Mouse (Mus musculus): ENCODE measurements at regions not wholly inside any gene's neighbourhood (a gene's known extent, or its start where the extent isn't known, plus 50 kb on each side); places are given as distances from the start of the nearest gene placed in this dataset.

GRCm38 (mm10) chr13:107692123-107692830 is 352.0 kb upstream of the Smim15 start:
- peak in 1 of 2 experiments; percentile 7 for DNase-seq

- peak in 1 of 2 experiments; percentile 13 for DNase-seq
Measured at GRCm38 (mm10) chr13:107688972-107689371, 355.3 kb upstream of the Smim15 start.

- DNase-seq, result no peak
Measured at GRCm38 (mm10) chr13:107685231-107685630, 359.0 kb upstream of the Smim15 start.

DNA sequence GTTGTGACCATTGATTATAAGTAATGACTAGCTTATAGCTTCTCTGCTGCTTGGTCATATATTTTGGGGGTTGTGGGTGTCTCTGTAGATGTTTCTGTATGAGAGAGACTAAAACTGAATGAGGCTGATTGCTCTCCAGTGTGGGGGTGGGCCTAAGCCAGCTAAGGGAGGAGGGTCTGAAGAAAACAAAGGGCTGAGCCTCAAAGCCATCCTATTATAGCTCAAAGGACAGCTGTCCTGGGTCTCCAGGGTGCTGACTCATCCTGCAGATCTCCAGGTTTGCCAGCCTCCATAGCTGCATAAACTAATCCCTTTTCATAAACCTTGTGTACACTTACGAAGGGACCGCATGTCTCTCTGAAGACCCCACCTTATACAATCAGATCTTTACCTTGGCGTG is 360.3 kb upstream of the Smim15 start:
- DNase-seq, result no peak

GRCm38 (mm10) chr13:107681719-107682118 is 362.5 kb upstream of the Smim15 start:
- DNase-seq, result no peak

- DNase-seq, result no peak
Measured at GRCm38 (mm10) chr13:107678860-107679259, 365.4 kb upstream of the Smim15 start.

- DNase-seq, result peak in 1 of 2 experiments; percentile 55
Measured at GRCm38 (mm10) chr13:107677091-107677470, 367.2 kb upstream of the Smim15 start.

DNA sequence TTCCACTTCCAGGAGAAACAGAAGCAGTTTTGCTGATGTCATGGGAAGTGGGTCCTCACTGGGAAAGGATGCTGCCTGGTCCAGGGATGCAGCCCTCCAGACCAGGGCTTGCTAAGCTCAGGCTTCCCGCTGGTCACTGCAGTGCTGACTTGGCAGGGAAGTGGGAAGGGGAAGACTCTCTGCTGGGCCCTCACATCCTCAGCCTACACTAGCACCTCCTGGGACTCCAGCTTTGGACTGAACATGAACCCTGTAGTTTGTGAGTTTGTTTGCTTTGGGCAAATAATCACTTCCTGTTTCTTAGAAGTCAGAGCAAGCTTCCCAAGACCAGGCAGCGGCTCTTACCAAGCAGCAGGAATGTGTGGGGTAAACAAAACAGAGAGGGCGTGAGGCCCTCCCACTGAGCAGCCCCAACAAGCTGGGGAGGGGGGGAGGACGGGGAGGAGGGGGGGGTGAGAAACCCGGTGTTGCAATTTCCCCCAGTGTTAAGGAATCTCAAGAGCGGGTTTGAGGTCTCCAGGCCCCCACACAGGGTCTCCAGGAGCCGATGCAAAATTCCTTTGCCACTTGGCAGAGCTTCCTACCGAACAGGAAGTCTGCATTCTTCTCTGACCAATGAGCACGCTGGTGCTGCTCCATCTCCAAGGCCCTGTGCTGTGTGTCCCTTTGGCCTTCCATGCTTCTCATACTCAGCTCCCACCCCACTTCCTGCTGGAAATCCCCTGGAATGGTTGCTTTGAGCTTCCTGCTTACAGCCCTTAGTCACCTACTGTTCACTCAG is 367.7 kb upstream of the Smim15 start:
- DNase-seq, result peak; percentile 54 to 63

- DNase-seq, result no peak
Measured at GRCm38 (mm10) chr13:107672166-107672565, 372.1 kb upstream of the Smim15 start.

- no peak for DNase-seq
Measured at GRCm38 (mm10) chr13:107668509-107668908, 375.7 kb upstream of the Smim15 start.

- no peak for DNase-seq
Measured at GRCm38 (mm10) chr13:107665775-107666174, 378.5 kb upstream of the Smim15 start.

DNA sequence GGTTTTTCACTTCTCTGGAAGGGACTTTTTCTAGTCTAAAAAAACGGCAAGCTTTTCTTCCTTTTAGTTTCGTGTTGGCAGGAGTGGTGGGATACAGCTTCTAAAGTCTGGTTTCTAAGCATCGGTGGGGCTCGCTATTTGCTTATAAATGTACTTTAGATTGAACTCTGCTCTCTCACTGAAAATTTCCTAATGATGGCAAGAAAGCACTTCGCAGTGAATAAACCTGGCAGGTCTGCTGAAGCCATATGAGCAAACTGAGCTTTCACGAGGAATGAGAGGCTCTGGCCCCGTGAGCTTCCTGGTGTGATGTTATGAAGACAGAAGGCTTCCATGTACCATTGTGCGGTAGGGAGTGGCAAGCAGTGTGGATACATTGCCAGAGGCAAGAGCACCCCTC is 380.0 kb upstream of the Smim15 start:
- DNase-seq, result no peak

DNA sequence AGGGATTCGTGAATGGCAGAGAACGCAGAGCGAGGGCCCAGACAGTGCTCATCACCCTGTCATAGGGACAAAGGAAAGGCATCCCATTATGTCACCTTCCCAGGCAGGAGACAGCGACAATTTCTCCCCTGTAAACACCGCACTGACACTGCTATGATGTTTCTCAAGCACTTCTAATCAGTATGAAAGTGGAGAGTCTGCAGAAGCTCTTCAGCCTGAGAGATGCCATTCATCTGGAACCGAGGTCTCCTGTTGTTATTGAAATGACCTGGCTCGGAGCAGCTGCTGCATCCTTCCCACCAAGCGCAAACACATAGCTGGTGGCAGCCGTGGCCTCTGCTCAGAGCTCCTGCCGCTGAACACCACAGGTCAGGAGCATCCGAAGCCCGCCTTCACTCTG is 380.5 kb upstream of the Smim15 start:
- no peak for DNase-seq

DNA sequence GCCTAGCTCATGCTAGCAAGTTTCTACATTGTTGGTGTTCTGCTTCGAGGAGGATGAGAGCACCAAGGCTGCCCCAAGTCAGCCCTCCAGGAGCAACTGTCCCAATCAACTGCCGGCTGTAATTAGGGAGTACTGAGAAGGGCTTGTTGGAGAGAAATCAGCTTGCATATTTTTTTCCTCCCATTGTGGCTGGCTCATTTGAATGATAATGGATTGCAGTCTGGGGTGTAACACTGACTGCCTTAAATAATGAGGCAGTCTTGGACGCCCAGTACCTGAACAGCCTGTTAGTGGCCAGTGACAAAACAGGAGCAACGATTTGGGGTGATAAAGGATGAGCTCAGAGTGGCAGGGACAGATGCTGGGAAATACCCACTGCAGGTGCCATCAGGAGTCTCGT is 382.8 kb upstream of the Smim15 start:
- DNase-seq, result no peak

- DNase-seq, result peak; percentile 45 to 59
Measured at GRCm38 (mm10) chr13:107645865-107646645, 398.2 kb upstream of the Smim15 start.

DNA sequence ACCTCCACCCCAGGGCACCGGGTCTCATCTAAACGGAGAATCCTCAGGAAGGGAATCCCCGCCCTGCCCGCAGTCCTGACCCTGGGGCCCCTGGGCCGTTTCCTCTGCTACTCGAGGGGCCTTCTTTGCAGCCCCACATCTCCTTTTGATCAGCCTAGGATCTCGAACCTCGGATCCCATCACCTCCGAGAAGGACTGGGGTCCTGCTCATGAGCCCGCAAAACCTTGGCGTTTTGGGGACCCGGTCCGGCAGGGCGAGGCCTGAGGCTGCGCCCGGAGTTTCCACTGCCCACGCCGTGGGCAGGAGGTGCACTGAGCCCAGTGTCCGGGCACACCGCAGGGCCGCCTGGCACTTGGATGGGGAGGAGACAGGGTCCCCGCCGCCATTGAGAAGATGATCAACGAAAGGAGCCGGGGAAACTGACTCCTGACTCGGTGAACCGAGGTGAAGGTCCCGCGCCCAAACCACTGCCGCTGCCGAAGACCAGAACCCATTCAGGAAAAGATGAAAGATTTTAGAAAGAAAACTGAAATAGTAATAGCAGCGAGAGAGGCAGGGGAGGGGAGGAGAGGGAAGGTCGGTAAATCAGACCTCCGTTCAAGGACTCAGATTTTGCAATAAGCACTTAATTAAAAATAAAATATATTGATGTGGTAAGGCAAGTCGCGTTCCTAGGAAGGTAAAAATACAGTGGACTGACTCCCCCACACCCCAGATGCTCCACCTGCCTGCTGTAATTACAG is 399.0 kb upstream of the Smim15 start:
- peak in 1 of 2 experiments; percentile 19 for DNase-seq

- DNase-seq, result peak in 1 of 2 experiments; percentile 2
Measured at GRCm38 (mm10) chr13:107644705-107645104, 399.5 kb upstream of the Smim15 start.

- DNase-seq, result peak; percentile 42 to 71
Measured at GRCm38 (mm10) chr13:107641926-107642657, 402.2 kb upstream of the Smim15 start.

GRCm38 (mm10) chr13:107639620-107640019 is 404.6 kb upstream of the Smim15 start:
- peak; percentile 22 to 43 for DNase-seq

DNA sequence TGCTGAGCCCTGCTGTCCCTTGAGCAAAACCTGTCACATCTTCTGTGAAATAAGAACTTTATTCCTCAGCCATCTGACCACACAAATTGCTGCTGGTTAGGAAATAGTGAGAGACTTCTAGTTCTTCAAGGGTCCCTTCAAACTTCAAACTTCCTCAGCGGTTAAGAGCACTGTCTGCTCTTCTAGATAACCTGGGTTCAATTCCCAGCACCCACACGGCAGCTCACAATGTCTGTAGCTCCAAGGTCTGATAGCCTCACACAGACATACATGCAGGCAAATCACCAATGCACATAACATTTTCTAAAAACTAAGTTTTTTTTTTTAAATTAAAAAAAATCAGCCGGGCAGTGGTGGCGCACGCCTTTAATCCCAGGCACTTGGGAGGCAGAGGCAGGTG is 407.0 kb upstream of the Smim15 start:
- no peak for DNase-seq

DNA sequence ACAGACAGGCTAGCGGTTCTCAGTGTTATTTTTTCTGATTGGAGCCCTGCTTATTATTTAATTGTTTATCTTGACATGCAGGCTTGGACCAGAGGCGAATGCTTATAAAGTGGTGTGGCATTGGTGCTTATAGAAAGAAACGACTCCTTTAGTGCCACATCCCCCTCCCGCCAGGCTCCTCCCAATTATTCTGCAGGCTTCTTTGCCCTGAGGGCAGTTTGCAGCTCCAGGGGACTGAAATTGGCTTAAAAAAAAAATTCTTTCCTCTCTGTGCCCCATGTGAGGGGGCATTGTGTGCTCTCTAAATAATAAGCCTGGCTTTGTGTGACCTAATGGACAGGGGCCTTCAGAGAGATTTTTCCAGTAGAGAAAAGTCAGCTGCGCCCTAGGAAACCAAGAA is 409.1 kb upstream of the Smim15 start:
- DNase-seq, result no peak

DNA sequence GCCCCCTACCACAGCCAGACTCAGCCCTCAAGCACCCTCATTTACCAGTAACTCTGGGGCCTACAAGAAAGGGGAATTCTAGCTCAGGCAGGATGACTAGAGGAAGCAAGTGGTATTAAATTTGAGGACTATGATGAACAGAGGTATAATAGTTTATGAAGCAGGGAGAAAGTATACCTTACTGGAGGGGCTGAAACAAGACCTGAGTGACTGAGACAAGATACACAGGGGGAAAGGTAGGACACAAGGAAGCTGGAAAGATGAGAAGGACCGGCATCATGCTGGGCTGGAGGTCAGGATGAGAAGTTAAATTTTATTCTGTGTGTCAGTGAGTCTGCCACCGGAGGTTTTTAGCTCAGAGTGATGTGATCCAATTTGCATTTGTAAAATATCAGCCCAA is 417.2 kb upstream of the Smim15 start:
- no peak for DNase-seq

Measured in kidney, postnatal 36 days (tissue).